Mouse (Mus musculus): ENCODE results near the gene Tbc1d4. TPM values are rescaled to one million over a fixed set of nuclear protein-coding genes. Genes with fewer than 3 reads are reported as not detected.

The Tbc1d4 gene
- total and polyA plus RNA-seq, 3 experiments: not detected

DNA sequence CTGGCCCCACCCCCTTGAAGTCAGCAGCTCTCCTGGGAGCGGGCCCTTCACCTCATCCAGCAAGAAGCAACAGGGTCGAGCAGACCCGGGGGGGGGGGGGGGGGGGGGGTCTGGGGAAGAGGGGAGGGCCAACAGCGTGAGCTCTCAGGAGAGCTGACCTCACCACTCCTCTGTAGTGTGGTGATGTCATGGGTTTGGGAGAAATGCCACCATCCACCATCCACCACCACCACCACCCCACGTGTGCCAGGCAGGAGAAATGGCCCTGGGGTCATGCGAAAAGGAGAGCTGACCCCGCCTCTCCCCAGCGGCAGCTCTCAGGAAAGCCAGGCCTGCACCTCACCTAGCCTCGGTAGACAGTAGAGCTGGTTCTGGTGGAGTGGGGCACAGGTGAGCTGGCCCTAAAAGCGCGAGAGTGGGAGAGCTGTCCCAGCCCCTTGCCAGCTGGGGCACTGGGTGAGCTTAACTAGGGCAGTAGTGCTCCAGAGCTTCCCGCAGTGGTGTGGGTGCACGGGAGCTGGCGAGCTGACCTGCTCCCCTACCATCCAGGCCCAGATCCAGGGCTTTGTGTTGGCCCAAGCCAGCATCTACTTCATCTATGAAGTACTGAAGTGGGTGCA, 11.8 kb downstream of the Tbc1d4 start:
- Histone ChIP-seq H3K79me2 (ENCODE audit: control insufficient read depth, insufficient read depth, low read length, poor library complexity) (no peaks in the 10 kb centered on the region), H3K27me3 (ENCODE audit: control insufficient read depth in 1 of 2, insufficient read depth in 2 of 2, low read length in 2 of 2) (no peaks in the 10 kb centered on the region), H3K27ac (ENCODE audit: control insufficient read depth, low read depth, low read length) (no peak overlapping the region), H3K4me1 (ENCODE audit: control insufficient read depth in 1 of 2, insufficient read depth in 2 of 2, low read length in 2 of 2) (no peaks in the 10 kb centered on the region), H3K4me3 (ENCODE audit: control insufficient read depth in 1 of 2, insufficient read depth in 1 of 2, low read depth in 2 of 2, low read length in 2 of 2) (no peak overlapping the region), H3K9me3 (replicated peaks; ENCODE audit: insufficient read depth, low read length) (no peaks in the 10 kb centered on the region), H3K9ac (ENCODE audit: control insufficient read depth, low read depth, low read length, poor library complexity, severe bottlenecking) (no peak overlapping the region), H3K36me3 (ENCODE audit: control insufficient read depth in 1 of 2, insufficient read depth in 2 of 2, low read length in 2 of 2) (no peaks in the 10 kb centered on the region)
- TF ChIP-seq KAT2A (conservative IDR thresholded peaks at IDR 0.05; ENCODE audit: low read depth, low read length): no peak
- TF ChIP-seq TAL1 (IDR thresholded peaks at IDR 0.05; ENCODE audit: low read length): no peak
- TF ChIP-seq MAZ (IDR thresholded peaks at IDR 0.05; ENCODE audit: low read depth, low read length): no peak
- no peak for TF ChIP-seq ELF1 (IDR thresholded peaks at IDR 0.05; ENCODE audit: low read depth, low read length)
- no peak for TF ChIP-seq GATA1 (IDR thresholded peaks at IDR 0.05; ENCODE audit: low read depth, low read length)
- TF ChIP-seq MEF2A (IDR thresholded peaks at IDR 0.05; ENCODE audit: extremely low read depth, insufficient replicate concordance, low read depth, low read length, poor library complexity, severe bottlenecking): no peak
- TF ChIP-seq NRF1 (IDR thresholded peaks at IDR 0.05; ENCODE audit: insufficient read depth, low read depth, low read length, poor library complexity, severe bottlenecking): no peak
- TF ChIP-seq CHD1 (IDR thresholded peaks at IDR 0.05; ENCODE audit: low read depth, low read length): no peak
- DNase-seq (ENCODE audit: low read depth, low spot score): no peak

GRCm38 (mm10) chr14:101596691-101597090, 12.3 kb downstream of the Tbc1d4 start:
- Histone ChIP-seq H3K36me3 (ENCODE audit: control insufficient read depth in 1 of 2, insufficient read depth in 2 of 2, low read length in 2 of 2) (no peaks in the 10 kb centered on the region), H3K9ac (ENCODE audit: control insufficient read depth, low read depth, low read length, poor library complexity, severe bottlenecking) (no peak overlapping the region), H3K27me3 (ENCODE audit: control insufficient read depth in 1 of 2, insufficient read depth in 2 of 2, low read length in 2 of 2) (no peaks in the 10 kb centered on the region), H3K9me3 (replicated peaks; ENCODE audit: insufficient read depth, low read length) (no peaks in the 10 kb centered on the region), H3K79me2 (ENCODE audit: control insufficient read depth, insufficient read depth, low read length, poor library complexity) (no peaks in the 10 kb centered on the region), H3K4me3 (ENCODE audit: control insufficient read depth in 1 of 2, insufficient read depth in 1 of 2, low read depth in 2 of 2, low read length in 2 of 2) (no peak overlapping the region), H3K27ac (ENCODE audit: control insufficient read depth, low read depth, low read length) (no peak overlapping the region), H3K4me1 (ENCODE audit: control insufficient read depth in 1 of 2, insufficient read depth in 2 of 2, low read length in 2 of 2) (no peaks in the 10 kb centered on the region)
- DNase-seq (ENCODE audit: low read depth, low spot score): no peak
- no peak for TF ChIP-seq ELF1 (IDR thresholded peaks at IDR 0.05; ENCODE audit: low read depth, low read length)
- TF ChIP-seq UBTF (IDR thresholded peaks at IDR 0.05; ENCODE audit: borderline replicate concordance, insufficient read depth, low read depth, low read length): no peak
- TF ChIP-seq USF2 (IDR thresholded peaks at IDR 0.05; ENCODE audit: borderline replicate concordance in 1 of 2, insufficient read depth in 1 of 2, low read depth in 1 of 2, low read length in 2 of 2): no peak
- no peak for TF ChIP-seq GATA1 (IDR thresholded peaks at IDR 0.05; ENCODE audit: low read depth, low read length)
- no peak for TF ChIP-seq ETS1 (IDR thresholded peaks at IDR 0.05; ENCODE audit: low read depth, low read length)
- no peak for TF ChIP-seq E2F4 (IDR thresholded peaks at IDR 0.05; ENCODE audit: borderline replicate concordance, low read depth, low read length)
- no peak for TF ChIP-seq RCOR1 (IDR thresholded peaks at IDR 0.05; ENCODE audit: low read depth, low read length)
- TF ChIP-seq HCFC1 (IDR thresholded peaks at IDR 0.05; ENCODE audit: low read depth, low read length): no peak

Measured in MEL (cell line).